Mouse (Mus musculus) adrenal gland, postnatal 4 days (tissue): ENCODE measurements around the gene Ccdc134. TPM values are rescaled to one million over a fixed set of nuclear protein-coding genes. Genes with fewer than 3 reads are reported as not detected.

ENCODE experiments used
- DNase-seq, 2 experiments: peaks; one replicate each; pipeline ENCODE4 v3.0.0; 2021 to 2022; ENCODE audit warnings: low spot score in 2 of 2, mixed read lengths in 2 of 2
- total RNA-seq, 2 experiments: library from RNA; stranded (reverse); gene quantifications; 2 replicates each; pipeline ENCODE4 v1.2.3; 2021

The Ccdc134 gene
- total RNA-seq, 2 experiments from 2014 or later, result 11.1 to 11.3 TPM

DNA sequence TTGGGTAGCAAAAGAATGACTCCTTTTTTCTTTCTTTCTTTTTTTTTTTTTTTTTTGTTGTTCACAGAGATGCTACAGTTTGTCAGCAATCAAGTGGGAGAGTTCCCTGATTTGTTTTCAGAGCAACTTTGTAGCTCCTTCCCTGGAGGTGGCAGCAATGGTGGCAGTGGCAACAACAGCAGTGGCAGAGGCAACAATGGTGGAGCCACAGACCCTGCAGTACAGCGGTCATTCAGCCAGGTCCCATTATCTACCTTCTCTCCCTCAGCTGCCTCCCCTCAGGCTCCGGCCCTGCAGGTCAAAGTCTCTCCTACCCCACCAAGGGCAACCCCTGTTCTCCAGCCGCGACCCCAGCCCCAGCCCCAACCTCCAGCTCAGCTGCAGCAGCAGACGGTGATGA, 41.9 kb downstream of the Ccdc134 start:
- DNase-seq, result no peak

DNA sequence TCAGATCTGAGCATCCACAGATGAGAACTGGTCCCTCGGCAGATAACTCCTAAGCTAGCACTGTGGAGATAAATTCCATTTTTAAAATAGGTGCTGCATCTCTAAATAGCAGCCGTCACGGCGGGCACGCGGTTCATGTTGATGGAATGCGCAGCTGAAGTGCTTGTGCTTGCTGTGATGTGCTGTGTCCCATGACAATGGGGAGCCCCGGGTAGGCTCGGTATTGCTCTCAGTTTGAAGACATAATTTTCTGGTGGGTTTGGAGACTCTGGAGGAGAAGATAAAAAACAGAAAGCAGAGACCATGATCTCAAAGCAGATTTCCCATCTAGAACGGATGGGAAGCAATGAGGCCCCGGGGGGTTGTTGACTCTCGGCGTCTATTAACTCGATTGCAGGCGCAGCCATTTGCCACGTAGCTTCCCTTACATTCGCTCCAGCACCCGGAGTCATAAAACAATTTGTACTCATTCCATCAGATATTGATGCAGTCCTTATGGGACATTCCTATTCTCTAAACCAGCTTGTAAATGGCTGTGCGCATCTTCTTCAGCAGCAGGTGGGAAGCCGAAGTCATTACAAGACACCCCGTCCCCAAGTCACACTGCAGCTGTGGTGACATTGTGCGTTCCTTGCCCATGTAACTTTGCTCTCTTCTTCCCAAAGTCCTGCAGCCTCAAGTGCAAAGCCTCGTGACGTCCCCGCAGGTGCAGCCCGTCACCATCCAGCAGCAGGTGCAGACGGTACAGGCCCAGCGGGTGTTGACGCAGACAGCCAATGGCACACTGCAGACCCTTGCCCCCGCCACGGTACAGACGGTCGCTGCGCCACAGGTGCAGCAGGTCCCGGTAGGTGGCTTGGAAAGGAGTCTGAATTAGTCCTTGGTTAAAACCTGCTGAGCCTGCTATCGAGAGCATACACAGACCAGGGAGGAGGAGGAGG, 43.0 kb downstream of the Ccdc134 start:
- no peak for DNase-seq

DNA sequence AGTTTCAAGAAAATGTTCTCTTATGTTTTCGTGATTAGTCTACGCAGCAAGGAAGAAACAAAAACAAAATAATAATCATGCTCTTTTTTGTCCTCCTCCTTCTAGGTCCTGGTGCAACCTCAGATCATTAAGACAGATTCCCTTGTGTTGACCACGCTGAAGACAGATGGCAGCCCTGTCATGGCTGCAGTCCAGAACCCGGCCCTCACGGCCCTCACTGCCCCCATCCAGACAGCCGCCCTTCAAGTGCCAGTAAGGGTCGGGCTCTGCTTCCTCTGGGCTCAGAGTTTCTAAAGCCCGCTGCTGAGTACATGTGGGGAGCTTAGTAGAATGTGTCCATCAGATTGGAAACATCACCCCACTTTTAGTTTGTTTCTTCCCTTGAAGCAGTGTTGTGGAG, 44.9 kb downstream of the Ccdc134 start:
- no peak for DNase-seq

DNA sequence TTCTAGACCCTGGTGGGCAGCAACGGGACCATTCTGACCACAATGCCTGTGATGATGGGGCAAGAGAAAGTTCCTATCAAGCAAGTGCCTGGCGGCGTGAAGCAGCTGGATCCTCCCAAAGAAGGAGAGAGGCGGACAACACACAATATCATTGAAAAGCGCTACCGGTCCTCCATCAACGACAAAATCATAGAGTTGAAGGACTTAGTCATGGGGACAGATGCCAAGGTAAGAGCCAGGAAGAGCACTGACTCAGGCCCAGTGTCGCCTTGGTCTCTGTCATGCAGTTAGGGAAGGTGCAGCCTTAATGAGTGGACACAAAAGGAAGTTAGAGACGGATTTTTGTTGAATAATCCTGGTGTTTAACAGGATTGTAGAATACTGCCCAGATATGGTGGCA, 47.4 kb downstream of the Ccdc134 start:
- no peak for DNase-seq

DNA sequence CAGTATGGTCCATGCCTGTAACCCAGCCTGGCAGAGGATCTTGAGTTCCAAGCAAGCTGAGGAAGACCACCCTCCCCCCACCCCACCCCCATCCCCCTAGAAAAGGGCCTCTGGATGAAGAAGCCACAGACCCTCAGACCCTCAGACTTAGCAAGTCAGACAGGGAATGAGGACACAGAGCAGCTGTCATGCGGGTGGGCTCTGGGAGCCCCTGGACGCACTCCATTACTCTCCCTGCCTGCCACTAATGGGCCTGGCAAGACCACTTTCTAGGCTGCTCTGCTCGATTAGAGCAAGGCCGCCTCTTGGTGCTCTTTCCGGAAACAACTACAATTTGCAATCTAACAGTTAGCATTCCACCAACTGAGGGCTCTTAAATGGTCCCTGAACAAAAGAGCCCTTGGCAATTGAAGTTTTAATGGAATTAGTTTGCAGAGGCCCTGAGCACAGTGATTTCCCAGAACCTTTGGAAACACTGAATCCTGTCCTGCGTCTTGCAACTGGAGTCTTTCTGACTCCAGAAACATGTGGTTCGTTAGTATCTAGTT, 50.1 kb downstream of the Ccdc134 start:
- DNase-seq, result no peak

DNA sequence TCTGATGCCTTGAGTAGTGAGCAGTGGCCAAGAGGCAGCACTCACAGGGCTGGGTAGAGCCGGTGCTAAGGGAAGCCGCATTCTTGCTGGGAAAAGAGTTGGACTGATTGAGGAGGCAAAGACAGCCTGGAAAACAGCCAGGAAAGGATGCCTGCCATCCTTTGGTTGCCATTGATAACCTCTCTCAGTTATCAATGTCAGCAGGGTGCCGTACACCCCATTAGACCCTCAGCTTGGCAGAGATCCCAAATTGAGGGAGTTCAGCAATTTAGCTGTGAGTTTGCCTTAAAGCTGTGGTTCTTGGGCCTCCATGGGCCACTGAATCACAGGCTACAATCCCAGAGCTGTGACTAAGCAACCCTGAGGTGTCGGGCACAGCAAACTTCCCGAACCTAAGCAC, 53.4 kb downstream of the Ccdc134 start:
- no peak for DNase-seq

DNA sequence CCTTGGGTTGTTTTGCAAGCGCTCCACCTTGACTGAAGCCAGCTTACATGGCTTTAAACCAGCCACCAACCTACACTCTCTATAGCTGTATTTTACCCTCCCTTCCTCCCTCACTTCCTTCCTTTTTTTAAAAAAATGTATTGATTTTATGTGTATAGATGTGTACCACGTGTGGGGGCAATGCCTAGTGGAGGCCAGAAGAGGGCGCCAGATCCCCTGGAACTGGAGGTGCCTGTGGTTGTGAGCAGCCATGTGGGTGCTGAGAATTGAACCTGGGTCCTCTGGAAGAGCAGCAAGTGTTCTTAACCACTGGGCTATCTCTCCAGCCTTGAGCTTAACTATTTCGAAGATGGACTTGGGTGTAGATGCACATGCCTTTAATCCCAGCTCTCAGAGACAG, 54.6 kb downstream of the Ccdc134 start:
- DNase-seq, result no peak

DNA sequence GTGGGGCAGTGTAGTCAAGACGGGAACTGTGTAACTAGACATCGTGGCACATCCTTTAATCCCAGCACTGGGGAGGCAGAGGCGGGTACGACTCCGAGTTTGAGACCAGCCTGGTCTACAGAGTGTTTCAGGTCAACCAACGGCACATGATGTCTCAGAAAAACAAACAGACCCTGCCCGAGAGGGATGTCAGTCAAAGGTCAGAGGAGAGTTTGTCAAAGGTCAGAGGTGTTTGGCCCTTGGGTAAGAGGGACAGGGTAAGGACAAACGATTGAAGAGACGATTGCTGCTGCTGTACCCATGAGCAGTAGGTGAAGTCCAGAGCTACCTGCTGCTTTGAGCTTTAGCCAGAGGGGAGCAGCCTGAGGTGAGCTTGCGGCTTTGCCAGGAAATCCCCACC, 55.9 kb downstream of the Ccdc134 start:
- DNase-seq, result no peak

DNA sequence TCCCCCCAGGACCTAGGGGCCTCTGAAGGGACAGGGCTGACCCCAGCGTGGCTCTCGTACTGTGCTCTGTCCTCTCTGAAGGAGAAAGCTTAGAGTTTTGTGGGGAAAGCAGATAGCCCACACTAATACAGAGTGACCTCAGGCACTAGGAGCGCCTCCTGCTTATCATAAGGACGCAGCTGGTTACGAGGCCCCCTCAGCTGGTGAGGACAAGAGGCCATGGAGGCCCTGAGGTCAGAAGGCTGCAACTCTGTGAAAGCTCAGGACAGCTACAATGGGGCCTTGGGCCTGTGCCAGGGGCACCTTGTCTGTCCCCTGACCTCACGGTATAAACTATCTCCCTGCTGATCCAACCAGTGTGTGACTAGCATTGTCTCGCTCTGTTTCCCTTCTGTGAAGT, 56.5 kb downstream of the Ccdc134 start:
- DNase-seq, result no peak

DNA sequence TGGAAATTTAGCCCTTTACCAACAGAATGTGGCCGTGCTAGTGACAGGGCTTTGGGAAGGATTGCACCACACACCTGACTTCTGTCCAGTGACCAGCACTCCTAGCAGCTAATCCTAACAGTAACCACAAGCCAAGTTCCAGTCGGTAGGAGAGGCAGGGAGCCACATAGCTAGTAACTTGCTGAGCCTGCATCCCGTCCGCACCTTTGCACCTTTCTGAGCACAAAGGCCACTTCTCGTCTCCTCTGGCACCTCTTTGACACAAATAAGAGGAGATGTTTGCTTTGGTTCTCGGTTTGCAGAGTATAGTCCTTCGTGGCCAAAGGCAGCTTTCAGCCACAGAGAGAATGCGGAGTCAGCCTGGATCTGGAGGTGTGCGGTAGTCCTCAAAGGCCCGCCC, 56.9 kb downstream of the Ccdc134 start:
- DNase-seq, result no peak

DNA sequence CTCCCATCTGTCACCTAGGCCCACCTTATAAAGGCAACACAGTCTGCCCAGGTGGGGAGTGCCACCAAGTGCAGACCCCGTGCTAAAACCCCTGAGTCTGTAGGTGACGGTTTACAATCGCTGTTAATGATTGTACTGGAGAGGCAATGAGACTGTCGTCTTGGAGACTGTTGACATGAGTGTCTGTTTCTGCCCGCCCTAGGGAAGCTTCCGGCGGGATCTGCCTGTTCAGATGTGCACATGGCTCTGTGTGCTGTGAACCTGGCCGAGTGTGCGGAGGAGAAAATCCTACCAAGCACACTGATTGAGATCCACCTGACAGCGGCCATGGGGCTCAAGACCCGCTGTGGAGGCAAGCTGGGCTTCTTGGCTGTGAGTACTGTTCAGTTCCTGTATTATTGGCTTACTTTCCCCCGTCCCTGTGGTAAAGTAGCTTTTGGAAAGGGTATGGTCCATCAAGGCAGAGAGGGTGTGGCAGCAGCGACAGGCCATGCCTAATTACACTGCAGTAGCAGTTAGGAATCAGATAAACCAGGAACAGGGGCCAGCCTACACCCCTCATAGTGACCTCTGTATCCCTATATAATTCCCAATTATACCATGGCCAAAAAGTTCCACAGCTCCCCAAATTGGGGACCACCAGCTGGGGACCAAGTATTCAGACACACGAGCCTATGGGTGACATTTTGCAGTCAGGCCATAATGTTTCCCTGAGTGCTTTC, 57.5 kb downstream of the Ccdc134 start:
- DNase-seq, result no peak

DNA sequence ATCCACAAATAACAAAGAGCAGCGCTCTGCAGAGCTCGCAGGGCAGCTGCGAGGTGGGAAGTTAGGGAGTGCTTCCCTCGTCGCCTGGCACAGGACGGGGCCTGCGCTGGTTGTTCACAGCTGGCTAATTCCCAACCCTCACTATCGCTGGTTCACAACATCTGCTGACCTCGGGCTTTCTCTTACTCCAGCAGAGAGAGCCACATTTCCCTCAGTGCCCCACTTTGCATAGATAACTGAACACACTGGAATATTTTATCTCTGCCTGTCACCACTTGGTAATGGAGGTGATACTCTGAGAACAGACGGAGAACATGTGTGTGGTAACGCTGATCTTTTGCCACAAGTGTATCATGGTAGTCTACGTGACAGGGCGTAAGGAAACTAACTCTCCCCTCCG, 58.4 kb downstream of the Ccdc134 start:
- no peak for DNase-seq

DNA sequence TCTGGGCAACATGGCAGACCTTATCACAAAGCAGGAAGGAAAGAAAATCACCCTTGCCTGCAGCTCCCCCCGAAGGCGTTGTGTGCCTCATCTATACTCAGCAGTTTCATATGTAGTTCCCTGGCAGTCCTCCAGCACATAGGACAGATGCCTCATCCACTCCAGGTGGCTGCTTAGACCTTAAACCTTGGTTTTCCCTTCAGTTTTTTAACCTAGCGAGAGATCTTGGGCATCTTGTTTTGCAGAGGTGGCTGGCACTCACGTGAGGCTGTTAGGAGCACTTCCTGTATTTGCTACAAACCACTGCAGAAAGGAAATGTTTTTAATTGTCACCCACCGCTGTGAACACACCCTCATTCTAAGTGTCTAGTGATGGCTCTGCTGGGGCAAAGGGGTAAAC, 59.2 kb downstream of the Ccdc134 start:
- DNase-seq, result no peak

DNA sequence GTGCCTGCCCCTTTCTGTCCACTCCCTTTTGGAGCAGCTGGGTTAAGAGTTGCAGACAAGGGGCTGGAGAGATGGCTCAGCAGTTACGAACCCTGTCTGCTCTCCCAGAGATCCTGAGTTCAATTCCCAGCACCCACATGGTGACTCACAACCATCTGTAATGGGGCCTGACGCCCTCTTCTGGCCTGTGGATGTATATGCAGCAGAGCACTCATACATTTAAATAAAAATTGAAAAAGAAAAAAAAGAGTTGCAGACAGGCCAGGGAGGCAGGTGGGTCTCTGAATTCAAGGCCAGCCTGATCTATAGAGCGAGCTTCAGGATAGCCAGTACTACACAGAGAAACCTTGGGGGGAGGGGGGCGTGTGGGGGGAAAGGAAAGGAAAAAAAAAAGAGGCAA, 59.7 kb downstream of the Ccdc134 start:
- DNase-seq, result no peak

DNA sequence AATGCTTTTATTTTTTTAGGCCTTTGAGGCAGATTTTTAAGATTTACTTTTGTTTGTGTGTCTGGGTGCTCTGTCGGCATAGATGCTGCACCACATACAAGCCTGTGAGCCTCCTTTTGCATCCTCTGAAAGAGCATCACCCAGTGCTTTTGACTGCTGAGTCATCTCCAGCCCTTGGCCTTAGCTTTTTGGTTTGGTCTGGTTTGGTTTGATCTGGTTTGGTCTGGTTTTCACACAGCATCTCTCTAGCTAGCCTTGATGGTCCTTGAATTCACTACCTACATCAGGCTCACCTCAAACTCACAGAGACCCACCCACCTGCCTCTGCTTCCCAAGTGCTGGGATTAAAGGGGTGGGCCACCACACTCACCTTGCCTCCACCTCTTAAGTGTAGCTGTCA, 60.2 kb downstream of the Ccdc134 start:
- DNase-seq, result no peak

DNA sequence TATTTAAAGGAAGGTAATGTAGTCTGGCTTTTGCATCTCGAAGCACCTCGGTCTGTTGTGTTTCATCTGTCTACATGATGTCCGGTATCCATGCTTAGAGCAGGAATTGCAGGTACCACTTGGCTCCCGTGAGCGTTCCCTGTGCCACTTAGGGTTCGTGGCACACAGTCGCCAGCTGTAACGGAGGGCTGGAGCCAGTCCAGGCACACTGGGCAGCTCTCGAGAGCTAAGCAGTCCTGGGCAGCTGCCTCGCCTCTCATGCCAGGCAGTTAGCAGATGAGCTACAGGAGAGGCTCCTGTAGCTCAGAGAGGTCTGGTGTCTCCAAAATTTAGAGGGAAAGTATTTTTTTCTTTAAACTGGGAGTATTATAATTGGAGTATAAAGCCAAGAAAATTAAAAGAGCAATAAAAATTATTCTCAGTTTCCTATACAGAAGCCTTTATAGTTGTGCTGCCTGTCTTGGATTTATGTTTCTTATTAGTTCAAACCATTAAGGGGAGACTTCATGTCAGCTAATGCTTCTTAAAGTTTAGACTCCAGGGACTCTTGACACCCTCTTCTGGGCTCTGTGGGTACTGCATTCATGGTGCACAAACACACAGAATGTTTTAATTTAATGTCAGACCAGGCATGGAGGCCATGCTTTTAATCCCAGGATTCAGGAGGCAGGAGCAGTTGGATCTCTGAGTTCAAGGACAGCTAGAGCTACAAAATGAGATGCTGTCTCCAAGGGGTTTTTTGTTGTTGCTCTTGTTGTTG, 60.9 kb downstream of the Ccdc134 start:
- no peak for DNase-seq

Other genes with a start within 250 kb of the Ccdc134 start
- gene Polr3h, start 201.7 kb upstream of the Ccdc134 start, total RNA-seq, result 10 to 100 TPM; 25.3 to 27.9 TPM
- 10 to 100 TPM; 52.8 to 55.7 TPM for gene Csdc2, start 191.2 kb upstream of the Ccdc134 start, total RNA-seq
- gene Pmm1, start 167.0 kb upstream of the Ccdc134 start, total RNA-seq, result 100 to 1,000 TPM in 1 of 2 experiments, 10 to 100 TPM in 1; 94.6 to 101 TPM
- not detected for gene 1700029P11Rik, start 147.4 kb upstream of the Ccdc134 start, total RNA-seq
- 10 to 100 TPM; 89.4 to 92.6 TPM for gene Xrcc6, start 140.1 kb upstream of the Ccdc134 start, total RNA-seq
- gene Desi1, start 94.1 kb upstream of the Ccdc134 start, total RNA-seq, result 10 to 100 TPM; 83.6 to 95.1 TPM
- gene Snu13, start 80.3 kb upstream of the Ccdc134 start, total RNA-seq, result 100 to 1,000 TPM in 1 of 2 experiments, 10 to 100 TPM in 1; 92.5 to 102 TPM
- gene 4930407I10Rik, start 68.8 kb upstream of the Ccdc134 start, total RNA-seq, result not detected
- 1 to 10 TPM; 3.5 to 3.8 TPM for gene Mei1, start 57.9 kb upstream of the Ccdc134 start, total RNA-seq
- 10 to 100 TPM; 54.6 to 71.7 TPM for gene Srebf2, start 19.3 kb downstream of the Ccdc134 start, total RNA-seq
- under 1 TPM; 0.70 to 0.79 TPM for gene Shisa8, start 84.9 kb downstream of the Ccdc134 start, total RNA-seq
- gene Tnfrsf13c, start 96.4 kb downstream of the Ccdc134 start, total RNA-seq, result 1 to 10 TPM in 1 of 2 experiments, under 1 TPM in 1; 0.65 to 1.5 TPM
- gene Cenpm, start 116.8 kb downstream of the Ccdc134 start, total RNA-seq, result 10 to 100 TPM; 12.8 to 16.8 TPM
- under 1 TPM; 0.40 to 0.56 TPM for gene 1500009C09Rik, start 124.5 kb downstream of the Ccdc134 start, total RNA-seq
- gene Sept3, start 147.0 kb downstream of the Ccdc134 start, total RNA-seq, result 10 to 100 TPM; 13.3 to 17.7 TPM
- under 1 TPM; 0.34 to 0.37 TPM for gene Wbp2nl, start 171.0 kb downstream of the Ccdc134 start, total RNA-seq
- 10 to 100 TPM; 82.6 to 96.8 TPM for gene Naga, start 211.0 kb downstream of the Ccdc134 start, total RNA-seq
- 1 to 10 TPM; 4.7 to 5.1 TPM for gene Pheta2, start 211.0 kb downstream of the Ccdc134 start, total RNA-seq
- gene Smdt1, start 211.0 kb downstream of the Ccdc134 start, total RNA-seq, result 100 to 1,000 TPM; 125 to 127 TPM
- 100 to 1,000 TPM; 406 to 421 TPM for gene Ndufa6, start 226.4 kb downstream of the Ccdc134 start, total RNA-seq